Mouse (Mus musculus) stomach, postnatal 0 days (tissue): ENCODE results near the gene Rbbp8nl. TPM values are rescaled to one million over a fixed set of nuclear protein-coding genes. Genes with fewer than 3 reads are reported as not detected.

Experiments
- ATAC-seq: fragments of 200-750 bp; cut with Nextera tagmentation; 2 replicates; pipeline ENCODE4 v1.8.0; 2017; ENCODE audit not compliant: low FRiP score, low TSS enrichment
- DNase-seq: peaks from one replicate; pipeline ENCODE4 v3.0.0-alpha.2; 2016; ENCODE audit warnings: low spot score
- H3K27ac ChIP-seq: fragments of 300-500 bp; sonication (generic); replicated peaks from 2 replicates; pipeline ENCODE4 v1.5.1; 2014; ENCODE audit warnings: mild to moderate bottlenecking, control low read depth
- H3K27me3 ChIP-seq: fragments of 300-500 bp; sonication (generic); 2 replicates; pipeline ENCODE4 v1.6.1; 2014; ENCODE audit warnings: low read length; ENCODE audit not compliant: control insufficient read depth, insufficient read depth
- H3K36me3 ChIP-seq: fragments of 300-500 bp; sonication (generic); 2 replicates; pipeline ENCODE4 v1.6.1; 2014; ENCODE audit warnings: low read length, mixed read lengths; ENCODE audit not compliant: control insufficient read depth, insufficient read depth
- H3K4me1 ChIP-seq: fragments of 300-500 bp; sonication (generic); replicated peaks from 2 replicates; pipeline ENCODE4 v1.6.1; 2014; ENCODE audit warnings: antibody characterized with exemption; ENCODE audit not compliant: control insufficient read depth, insufficient read depth
- H3K4me2 ChIP-seq: fragments of 300-500 bp; sonication (generic); replicated peaks from 2 replicates; pipeline ENCODE4 v1.6.1; 2014; ENCODE audit warnings: low read depth, mild to moderate bottlenecking, control low read depth, moderate library complexity
- H3K4me3 ChIP-seq: fragments of 300-500 bp; sonication (generic); 2 replicates; pipeline ENCODE4 v1.5.1; 2014; ENCODE audit warnings: low read depth, low read length, control low read depth
- H3K9ac ChIP-seq: fragments of 300-500 bp; sonication (generic); 2 replicates; pipeline ENCODE4 v1.6.1; 2014; ENCODE audit warnings: mild to moderate bottlenecking, low read length, control low read depth, mixed read lengths
- H3K9me3 ChIP-seq: fragments of 300-500 bp; sonication (generic); 2 replicates; pipeline ENCODE4 v1.6.1; 2016; ENCODE audit warnings: low read length; ENCODE audit not compliant: control insufficient read depth
- CTCF ChIP-seq: IDR thresholded peaks from 2 replicates; pipeline ENCODE4 v1.5.1; 2016; ENCODE audit warnings: antibody characterized with exemption, low read depth, mild to moderate bottlenecking, moderate library complexity
- EP300 ChIP-seq: optimal IDR thresholded peaks from 2 replicates; pipeline ENCODE3; 2016; ENCODE audit warnings: antibody characterized with exemption
- WGBS: fragments of 180-500 bp; shearing (Covaris S2); extraction: QIAGEN DNeasy Blood & Tissue Kit; methylation state at CpG from one replicate; pipeline ENCODE4 v1.1.7; 2014; 5-methylcytosine and 5-hydroxymethylcytosine counted together
- polyA plus RNA-seq: library from polyadenylated mRNA; unstranded; fragments of >200 nt; fragmentation: Nextera tagmentation; extraction: Ambion mirVana; gene quantifications from 2 replicates; pipeline ENCODE4 v1.2.1, GENCODE M21; 2015

Gene Rbbp8nl
- polyA plus RNA-seq, 1 experiment from 2014 or later = 1.2 TPM

- DNase-seq (no peak), ATAC-seq (no peak)
- H3K27me3 ChIP-seq = no peaks in the 10 kb centered on the region
- 80% methylated on average over 7 of the region's 7 CpGs for WGBS
- no peak overlapping the region for H3K4me2 ChIP-seq
- no peak overlapping the region for H3K4me3 ChIP-seq
- no peak for TF ChIP-seq CTCF
- no peak for TF ChIP-seq EP300
- no peaks in the 10 kb centered on the region for H3K36me3 ChIP-seq
- H3K27ac ChIP-seq = peak overlapping the region; percentile 65
- no peaks in the 10 kb centered on the region for H3K9me3 ChIP-seq
- peaks cover 17% of the 10 kb centered on the region; the same call in 1 of the 2 replicates for H3K4me1 ChIP-seq
- no peak overlapping the region for H3K9ac ChIP-seq
These were observed 51.9 kb downstream of the Rbbp8nl start for GRCm38 (mm10) chr2:180237601-180238345.

- no peaks in the 10 kb centered on the region for H3K27me3 ChIP-seq
- no peak overlapping the region for H3K9ac ChIP-seq
- no peaks in the 10 kb centered on the region for H3K36me3 ChIP-seq
- 66% methylated on average over 3 of the region's 3 CpGs for WGBS
- TF ChIP-seq EP300 (no peak), CTCF (no peak)
- H3K4me1 ChIP-seq = peaks cover 18% of the 10 kb centered on the region; the same call in 1 of the 2 replicates
- no peak for DNase-seq
- peak overlapping the region; percentile 65 for H3K27ac ChIP-seq
- no peak overlapping the region for H3K4me2 ChIP-seq
- no peak for ATAC-seq
- no peaks in the 10 kb centered on the region for H3K9me3 ChIP-seq
- no peak overlapping the region for H3K4me3 ChIP-seq
These were observed 52.7 kb downstream of the Rbbp8nl start for GRCm38 (mm10) chr2:180236930-180237329.

- H3K36me3 ChIP-seq = no peaks in the 10 kb centered on the region
- H3K4me1 ChIP-seq = peaks cover 18% of the 10 kb centered on the region; the same call in 1 of the 2 replicates
- H3K9me3 ChIP-seq = no peaks in the 10 kb centered on the region
- no peak overlapping the region for H3K9ac ChIP-seq
- H3K27ac ChIP-seq = peak overlapping the region; percentile 92
- no peak overlapping the region for H3K4me3 ChIP-seq
- 40% methylated on average over 3 of the region's 3 CpGs for WGBS
- no peak overlapping the region for H3K4me2 ChIP-seq
- H3K27me3 ChIP-seq = no peaks in the 10 kb centered on the region
- TF ChIP-seq EP300 (no peak), CTCF (no peak)
- no peak for ATAC-seq
- peak; percentile 15 for DNase-seq
These were observed 53.2 kb downstream of the Rbbp8nl start for GRCm38 (mm10) chr2:180236500-180236899.

- Histone ChIP-seq H3K36me3 (no peaks in the 10 kb centered on the region), H3K27ac (peak overlapping the region; percentile 92), H3K9ac (no peak overlapping the region), H3K27me3 (no peaks in the 10 kb centered on the region), H3K9me3 (no peaks in the 10 kb centered on the region), H3K4me1 (peaks cover 18% of the 10 kb centered on the region; the same call in 1 of the 2 replicates), H3K4me3 (no peak overlapping the region), H3K4me2 (no peak overlapping the region)
- ATAC-seq (no peak), DNase-seq (peak; percentile 25)
- 67% methylated on average over 4 of the region's 4 CpGs for WGBS
- TF ChIP-seq EP300 = no peak
- TF ChIP-seq CTCF = no peak
These were observed 53.9 kb downstream of the Rbbp8nl start for GRCm38 (mm10) chr2:180235788-180236187.

GRCm38 (mm10) chr2:180234980-180235379, 54.7 kb downstream of the Rbbp8nl start:
- Histone ChIP-seq H3K4me3 (no peak overlapping the region), H3K9ac (0 out of 2 replicates have a peak overlapping the region, but pooled peaks have one; percentile 31), H3K27me3 (no peaks in the 10 kb centered on the region), H3K4me1 (peaks cover 22% of the 10 kb centered on the region), H3K36me3 (no peaks in the 10 kb centered on the region), H3K4me2 (no peak overlapping the region), H3K27ac (peak overlapping the region; percentile 92), H3K9me3 (no peaks in the 10 kb centered on the region)
- DNase-seq = peak; percentile 73
- no peak for TF ChIP-seq EP300
- TF ChIP-seq CTCF = no peak
- WGBS = 19% methylated on average over 6 of the region's 6 CpGs
- no peak for ATAC-seq

GRCm38 (mm10) chr2:180234353-180234752, 55.3 kb downstream of the Rbbp8nl start:
- Histone ChIP-seq H3K4me3 (no peak overlapping the region), H3K27me3 (no peaks in the 10 kb centered on the region), H3K4me2 (no peak overlapping the region), H3K9me3 (no peaks in the 10 kb centered on the region), H3K27ac (peak overlapping the region; percentile 92), H3K4me1 (peaks cover 22% of the 10 kb centered on the region), H3K36me3 (no peaks in the 10 kb centered on the region), H3K9ac (no peak overlapping the region)
- no peak for TF ChIP-seq CTCF
- TF ChIP-seq EP300 = no peak
- 19% methylated on average over 8 of the region's 8 CpGs for WGBS
- DNase-seq = no peak
- peak; percentile 54 for ATAC-seq
